In the genomic region with DNA sequence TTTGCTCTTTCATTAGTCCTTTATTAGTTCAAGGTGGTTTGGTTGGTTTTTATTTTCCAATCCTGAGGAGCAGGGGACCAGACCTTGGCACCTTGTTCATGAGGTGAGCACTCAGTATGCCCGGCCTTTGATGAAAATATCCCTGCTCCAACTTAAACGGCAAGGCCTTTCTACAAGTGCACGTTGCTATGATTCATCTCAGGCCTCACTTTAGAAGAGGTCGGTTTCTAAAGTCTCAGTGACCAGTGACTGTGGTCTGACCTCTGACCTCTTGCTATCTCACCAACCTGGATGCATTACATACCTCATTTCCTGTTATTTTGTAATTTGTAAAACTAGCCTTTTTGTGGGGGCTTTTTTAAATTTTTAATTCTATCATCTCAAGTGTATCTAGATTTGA, we compare ENCODE assay signal across 26 mouse cellular contexts. TPM values are rescaled to one million over a fixed set of nuclear protein-coding genes. Genes with fewer than 3 reads are reported as not detected.
DNase-seq lines count a peak whose midpoint lies in the region; ATAC-seq and TF ChIP-seq lines count a peak whose summit lies in the region.
"Had no signal": no experiment of that assay in that cellular context is flagged by ENCODE, and none has a peak within 500 bp of the region (broad histone marks: within the 10 kb centered on the region; RNA-seq: fewer than 3 reads in every experiment).

No protein-coding gene starts in this region.

- H3K4me1 ChIP-seq in heart, adult 2 months (ENCODE audit: control insufficient read depth, insufficient read depth, low read length), result no peaks in the 10 kb centered on the region; the same call in 1 of the 2 replicates
- peaks cover 9% of the 10 kb centered on the region; the same call in 1 of the 2 replicates for H3K4me1 ChIP-seq in lung, postnatal 0 days (ENCODE audit: insufficient read depth, low read depth, low read length)

- no peak for TF ChIP-seq CTCF in heart, adult 2 months (IDR thresholded peaks at IDR 0.05)
- TF ChIP-seq CTCF in lung, postnatal 0 days (IDR thresholded peaks at IDR 0.05), result no peak

- ATAC-seq in monocyte, adult 5-6 weeks (replicated peaks; ENCODE audit: insufficient number of reproducible peaks, low FRiP score, low TSS enrichment, poor library complexity, severe bottlenecking), result no peak
- no peak for ATAC-seq in lung, postnatal 0 days
- ATAC-seq: activated CD4-positive, CD25-positive, alpha-beta regulatory T cell, adult 4 months; forebrain, embryonic 14.5 days; forebrain, embryonic 16.5 days; Patski had no signal

- intact Hi-C loops in heart, adult 2 months (cut with DNase I), result loop anchor here (10.0 kb wide), 1 partner anchor 356 kb away; the partner anchor contains the start of genes Churc1 and Fntb

- no peak for TF ChIP-seq POLR2A in heart, adult 2 months (IDR thresholded peaks at IDR 0.05; ENCODE audit: insufficient read depth, low read depth, low read length)

- H3K27me3 ChIP-seq in heart, adult 2 months (ENCODE audit: control insufficient read depth, insufficient read depth, low read length), result no peaks in the 10 kb centered on the region; the same call in 1 of the 2 replicates
- H3K27me3 ChIP-seq in lung, postnatal 0 days (replicated peaks; ENCODE audit: insufficient read depth, low read length), result peaks cover 17% of the 10 kb centered on the region; the same call in 1 of the 2 replicates
- H3K27me3 ChIP-seq: Patski had no signal

- no peaks in the 10 kb centered on the region for H3K9me3 ChIP-seq in lung, postnatal 0 days (ENCODE audit: low read length)
- H3K9me3 ChIP-seq: embryonic facial prominence, embryonic 13.5 days; embryonic facial prominence, embryonic 15.5 days; forebrain, embryonic 10.5 days; forebrain, embryonic 12.5 days had no signal

- no peaks in the 10 kb centered on the region for H3K79me2 ChIP-seq in heart, adult 2 months (replicated peaks; ENCODE audit: control insufficient read depth, insufficient read depth, low read length)

- H3K36me3 ChIP-seq in heart, adult 2 months (ENCODE audit: control insufficient read depth, insufficient read depth, low read length), result no peaks in the 10 kb centered on the region
- no peaks in the 10 kb centered on the region for H3K36me3 ChIP-seq in lung, postnatal 0 days (ENCODE audit: insufficient read depth, low read length)
- H3K36me3 ChIP-seq: embryonic facial prominence, embryonic 13.5 days; embryonic facial prominence, embryonic 15.5 days; forebrain, embryonic 10.5 days; forebrain, embryonic 12.5 days had no signal

- H3K4me2 ChIP-seq in lung, postnatal 0 days (replicated peaks; ENCODE audit: low read depth, low read length), result no peak overlapping the region
- H3K4me2 ChIP-seq: embryonic facial prominence, embryonic 13.5 days; embryonic facial prominence, embryonic 15.5 days; forebrain, embryonic 12.5 days had no signal

- H3K4me3 ChIP-seq in heart, adult 2 months, result no peak overlapping the region
- H3K4me3 ChIP-seq in lung, postnatal 0 days (ENCODE audit: low read depth, low read length), result no peak overlapping the region
- H3K4me3 ChIP-seq: embryonic facial prominence, embryonic 13.5 days; embryonic facial prominence, embryonic 15.5 days; erythroblast, embryonic 14.5 days; forebrain, embryonic 10.5 days; forebrain, embryonic 12.5 days had no signal

- no peak overlapping the region for H3K27ac ChIP-seq in heart, adult 2 months
- H3K27ac ChIP-seq in lung, postnatal 0 days (ENCODE audit: low read length), result no peak overlapping the region
- H3K27ac ChIP-seq: embryonic facial prominence, embryonic 13.5 days; embryonic facial prominence, embryonic 15.5 days; forebrain, embryonic 10.5 days; forebrain, embryonic 12.5 days had no signal

- no peak overlapping the region for H3K9ac ChIP-seq in heart, adult 2 months (ENCODE audit: low read depth, low read length)
- H3K9ac ChIP-seq in lung, postnatal 0 days (replicated peaks; ENCODE audit: low read depth), result no peak overlapping the region
- H3K9ac ChIP-seq: embryonic facial prominence, embryonic 13.5 days; embryonic facial prominence, embryonic 15.5 days; forebrain, embryonic 12.5 days had no signal

- DNase-seq in embryo, embryonic 10 days (ENCODE audit: low spot score), result peak; percentile 21
- no peak for DNase-seq in embryo, embryonic 9.5 days (ENCODE audit: extremely low spot score)
- DNase-seq in heart, adult 11 months, result peak; percentile 73
- no peak for DNase-seq in heart, adult 2 months
- DNase-seq in forelimb bud, embryonic 11.5 days (ENCODE audit: low read depth, low spot score), result peak; percentile 31
- no peak for DNase-seq in lung, postnatal 0 days (ENCODE audit: low spot score)
- DNase-seq: adrenal gland, adult 8-10 months; adrenal gland, postnatal 14 days; adrenal gland, postnatal 36 days; cerebellum, adult 18-20 months; cerebellum, adult 8-10 months; cerebellum, adult 9-11 months; cerebellum, postnatal 14 days; cerebellum, postnatal 36 days had no signal

- no peak for TF ChIP-seq EP300 in heart, adult 2 months (IDR thresholded peaks at IDR 0.05; ENCODE audit: insufficient read depth, low read depth, low read length)
- TF ChIP-seq EP300 in lung, postnatal 0 days (IDR thresholded peaks at IDR 0.05), result no peak

- WGBS in heart, adult 2 months, result 71% methylated on average over 4 of the region's 4 CpGs
- WGBS in lung, postnatal 0 days, result 48% methylated on average over 4 of the region's 4 CpGs

RNA-seq across cellular contexts. Expression of gene Hspa2, which starts 5.2 kb away (rescaled TPM):
- total RNA-seq in heart, adult 2 months (2021), result 1 to 10 TPM; 5.0 to 5.1 TPM
- polyA plus RNA-seq in heart, adult 2 months (2012; rRNA removed), result 6.6 and 7.7 TPM in 2 replicates
- total RNA-seq in monocyte, adult 5-6 weeks (2017), result 9.5 to 14.7 TPM (median 11.9 TPM) in 3 replicates
- polyA plus RNA-seq in lung, postnatal 0 days (2015; fragmentation: Nextera tagmentation; extraction: Ambion mirVana), result 25.0 and 30.2 TPM in 2 replicates

RNA-seq across cellular contexts. Expression of gene Ppp1r36, which starts 8.2 kb away (rescaled TPM):
- total RNA-seq in heart, adult 2 months (2021), result under 1 TPM; 0.14 to 0.16 TPM
- 0.09 and 0.41 TPM in 2 replicates for polyA plus RNA-seq in heart, adult 2 months (2012; rRNA removed)
- total RNA-seq in monocyte, adult 5-6 weeks (2017), result 1.9 TPM in 1 of 3 replicates, not detected in the others
- 11.5 and 14.0 TPM in 2 replicates for polyA plus RNA-seq in lung, postnatal 0 days (2015; fragmentation: Nextera tagmentation; extraction: Ambion mirVana)
- total RNA-seq: adrenal gland, postnatal 14 days; adrenal gland, postnatal 36 days had no signal
- polyA plus RNA-seq: activated CD4-positive, CD25-positive, alpha-beta regulatory T cell, adult 4 months; C2C12; erythroblast, embryonic 14.5 days; G1E; Patski had no signal

RNA-seq across cellular contexts. Expression of gene Zbtb1, which starts 39.1 kb away (rescaled TPM):
- 1 to 10 TPM; 3.0 to 3.9 TPM for total RNA-seq in heart, adult 2 months (2021)
- polyA plus RNA-seq in heart, adult 2 months (2012; rRNA removed), result 1.1 and 2.3 TPM in 2 replicates
- 17.2 to 22.9 TPM (median 19.8 TPM) in 3 replicates for total RNA-seq in monocyte, adult 5-6 weeks (2017)
- polyA plus RNA-seq in lung, postnatal 0 days (2015; fragmentation: Nextera tagmentation; extraction: Ambion mirVana), result 5.8 and 6.9 TPM in 2 replicates

RNA-seq across cellular contexts. Expression of gene Zbtb25, which starts 39.8 kb away (rescaled TPM):
- 1 to 10 TPM; 6.8 to 7.9 TPM for total RNA-seq in heart, adult 2 months (2021)
- 6.0 and 13.4 TPM in 2 replicates for polyA plus RNA-seq in heart, adult 2 months (2012; rRNA removed)
- total RNA-seq in monocyte, adult 5-6 weeks (2017), result 6.7 to 16.7 TPM (median 15.7 TPM) in 3 replicates
- polyA plus RNA-seq in lung, postnatal 0 days (2015; fragmentation: Nextera tagmentation; extraction: Ambion mirVana), result 7.3 and 7.5 TPM in 2 replicates

Comparison
In these comparisons a context has a peak if more than half of its experiments do, and no peak if none do; other contexts are left out.
1. DNase-seq: peak in embryo, embryonic 10 days (single experiment), heart, adult 11 months (single experiment) and forelimb bud, embryonic 11.5 days (single experiment); none in embryo, embryonic 9.5 days (single experiment), heart, adult 2 months (0 of 2) and lung, postnatal 0 days (single experiment).